27 mouse cellular contexts compared by ENCODE assay signal in the genomic region with DNA sequence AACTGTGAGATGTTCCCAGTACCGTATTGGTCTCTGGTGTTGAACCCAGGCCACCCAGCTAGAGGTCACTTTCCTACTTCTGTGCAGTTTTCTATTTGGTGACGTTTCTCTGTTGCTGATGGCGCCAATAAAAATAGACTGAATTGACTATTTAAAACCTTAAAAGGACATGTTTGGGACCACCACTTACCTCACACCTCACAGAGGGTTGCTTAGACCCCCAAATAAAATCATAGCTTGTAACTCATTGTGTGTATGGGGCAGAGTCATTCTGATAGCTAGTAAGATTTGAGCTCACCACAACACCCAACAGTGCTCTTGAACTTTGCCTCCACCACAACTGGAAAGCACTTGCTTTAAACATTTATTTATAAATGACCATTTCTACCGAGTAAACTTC. TPM values are rescaled to one million over a fixed set of nuclear protein-coding genes. Genes with fewer than 3 reads are reported as not detected.
DNase-seq lines count a peak whose midpoint lies in the region; ATAC-seq lines count a peak whose summit lies in the region.
"Had no signal": no experiment of that assay in that cellular context is flagged by ENCODE, and none has a peak within 500 bp of the region (broad histone marks: within the 10 kb centered on the region; RNA-seq: fewer than 3 reads in every experiment).

No protein-coding gene starts in this region.

- H3K27ac ChIP-seq in heart, embryonic 11.5 days (ENCODE audit: low read depth, low read length) = no peak overlapping the region
- H3K27ac ChIP-seq in heart, embryonic 15.5 days = peak overlapping the region; percentile 68
- H3K27ac ChIP-seq in midbrain, embryonic 11.5 days (ENCODE audit: low read depth, low read length) = no peak overlapping the region
- H3K27ac ChIP-seq in midbrain, embryonic 13.5 days = no peak overlapping the region
- H3K27ac ChIP-seq: embryonic facial prominence, embryonic 12.5 days; forebrain, embryonic 10.5 days; forebrain, embryonic 15.5 days; kidney, postnatal 0 days; limb, embryonic 10.5 days; limb, embryonic 15.5 days; liver, embryonic 13.5 days; midbrain, embryonic 10.5 days; neural tube, embryonic 13.5 days had no signal

- no peaks in the 10 kb centered on the region for H3K27me3 ChIP-seq in heart, embryonic 11.5 days (ENCODE audit: control insufficient read depth, insufficient read depth, low read length)
- H3K27me3 ChIP-seq in heart, embryonic 15.5 days = no peaks in the 10 kb centered on the region
- H3K27me3 ChIP-seq in midbrain, embryonic 11.5 days (ENCODE audit: control insufficient read depth, insufficient read depth, low read length) = no peaks in the 10 kb centered on the region
- H3K27me3 ChIP-seq in midbrain, embryonic 13.5 days = no peaks in the 10 kb centered on the region
- H3K27me3 ChIP-seq: embryonic facial prominence, embryonic 12.5 days; forebrain, embryonic 15.5 days; limb, embryonic 15.5 days; liver, embryonic 13.5 days; neural tube, embryonic 13.5 days had no signal

- no peaks in the 10 kb centered on the region for H3K9me3 ChIP-seq in heart, embryonic 11.5 days (replicated peaks; ENCODE audit: control insufficient read depth, low read length)
- no peaks in the 10 kb centered on the region for H3K9me3 ChIP-seq in heart, embryonic 15.5 days (replicated peaks)
- no peaks in the 10 kb centered on the region for H3K9me3 ChIP-seq in midbrain, embryonic 11.5 days (ENCODE audit: control insufficient read depth, low read length)
- no peaks in the 10 kb centered on the region for H3K9me3 ChIP-seq in midbrain, embryonic 13.5 days
- H3K9me3 ChIP-seq: forebrain, embryonic 10.5 days; forebrain, embryonic 15.5 days; G1E; limb, embryonic 10.5 days; limb, embryonic 15.5 days; liver, embryonic 13.5 days; midbrain, embryonic 10.5 days; neural tube, embryonic 13.5 days had no signal

- H3K4me3 ChIP-seq in heart, embryonic 11.5 days (ENCODE audit: low read depth, low read length) = no peak overlapping the region
- no peak overlapping the region for H3K4me3 ChIP-seq in heart, embryonic 15.5 days
- H3K4me3 ChIP-seq in midbrain, embryonic 11.5 days (ENCODE audit: low read depth, low read length) = no peak overlapping the region
- H3K4me3 ChIP-seq in midbrain, embryonic 13.5 days (replicated peaks) = no peak overlapping the region
- H3K4me3 ChIP-seq: embryonic facial prominence, embryonic 12.5 days; forebrain, embryonic 10.5 days; forebrain, embryonic 15.5 days; limb, embryonic 10.5 days; limb, embryonic 15.5 days; liver, embryonic 13.5 days; midbrain, embryonic 10.5 days; neural tube, embryonic 13.5 days had no signal

- no peak overlapping the region for H3K4me2 ChIP-seq in heart, embryonic 11.5 days
- H3K4me2 ChIP-seq in heart, embryonic 15.5 days = peak overlapping the region; percentile 2; the same call in 1 of the 2 replicates
- H3K4me2 ChIP-seq in midbrain, embryonic 11.5 days = no peak overlapping the region
- H3K4me2 ChIP-seq in midbrain, embryonic 13.5 days (replicated peaks) = no peak overlapping the region
- H3K4me2 ChIP-seq: embryonic facial prominence, embryonic 12.5 days; forebrain, embryonic 15.5 days; limb, embryonic 15.5 days; liver, embryonic 13.5 days; neural tube, embryonic 13.5 days had no signal

- H3K9ac ChIP-seq in heart, embryonic 11.5 days (ENCODE audit: low read depth, low read length) = no peak overlapping the region
- H3K9ac ChIP-seq in heart, embryonic 15.5 days = no peak overlapping the region
- H3K9ac ChIP-seq in midbrain, embryonic 11.5 days (ENCODE audit: low read length) = no peak overlapping the region
- no peak overlapping the region for H3K9ac ChIP-seq in midbrain, embryonic 13.5 days (replicated peaks)
- H3K9ac ChIP-seq: embryonic facial prominence, embryonic 12.5 days; forebrain, embryonic 15.5 days; limb, embryonic 15.5 days; liver, embryonic 13.5 days; neural tube, embryonic 13.5 days had no signal

- H3K4me1 ChIP-seq in heart, embryonic 11.5 days (ENCODE audit: control insufficient read depth, insufficient read depth, low read length) = no peaks in the 10 kb centered on the region
- H3K4me1 ChIP-seq in heart, embryonic 15.5 days (replicated peaks) = peaks cover 22% of the 10 kb centered on the region
- H3K4me1 ChIP-seq in midbrain, embryonic 11.5 days (ENCODE audit: control insufficient read depth, insufficient read depth, low read length) = no peaks in the 10 kb centered on the region
- peaks cover 4% of the 10 kb centered on the region; the same call in 1 of the 2 replicates for H3K4me1 ChIP-seq in midbrain, embryonic 13.5 days (replicated peaks)
- H3K4me1 ChIP-seq: embryonic facial prominence, embryonic 12.5 days; forebrain, embryonic 10.5 days; limb, embryonic 10.5 days; liver, embryonic 13.5 days; midbrain, embryonic 10.5 days; neural tube, embryonic 13.5 days had no signal

- H3K36me3 ChIP-seq in heart, embryonic 11.5 days (ENCODE audit: control insufficient read depth, insufficient read depth, low read length) = no peaks in the 10 kb centered on the region
- no peaks in the 10 kb centered on the region for H3K36me3 ChIP-seq in heart, embryonic 15.5 days
- H3K36me3 ChIP-seq in midbrain, embryonic 11.5 days (ENCODE audit: control insufficient read depth, insufficient read depth, low read length) = no peaks in the 10 kb centered on the region
- no peaks in the 10 kb centered on the region for H3K36me3 ChIP-seq in midbrain, embryonic 13.5 days
- H3K36me3 ChIP-seq: embryonic facial prominence, embryonic 12.5 days; forebrain, embryonic 10.5 days; forebrain, embryonic 15.5 days; G1E; limb, embryonic 10.5 days; limb, embryonic 15.5 days; liver, embryonic 13.5 days; midbrain, embryonic 10.5 days; neural tube, embryonic 13.5 days had no signal

- WGBS in heart, embryonic 11.5 days (ENCODE audit: insufficient replicate concordance) = 69% methylated on average over 4 of the region's 4 CpGs
- 71% methylated on average over 4 of the region's 4 CpGs for WGBS in heart, embryonic 15.5 days
- 85% methylated on average over 4 of the region's 4 CpGs for WGBS in midbrain, embryonic 11.5 days
- 82% methylated on average over 4 of the region's 4 CpGs for WGBS in midbrain, embryonic 13.5 days

- no peak for ATAC-seq in heart, embryonic 11.5 days (replicated peaks; ENCODE audit: insufficient number of reproducible peaks, low FRiP score, low TSS enrichment)
- no peak for ATAC-seq in heart, embryonic 15.5 days (replicated peaks; ENCODE audit: insufficient number of reproducible peaks, insufficient read depth, low FRiP score, low read depth)
- ATAC-seq in midbrain, embryonic 11.5 days (ENCODE audit: low FRiP score) = no peak
- ATAC-seq in midbrain, embryonic 13.5 days = no peak
- ATAC-seq: forebrain, embryonic 15.5 days; hindbrain, embryonic 16.5 days had no signal

- peak; percentile 86 for DNase-seq in heart, adult 11 months
- no peak for DNase-seq in heart, postnatal 4 days
- peak; percentile 7 for DNase-seq in kidney, adult 9 months
- no peak for DNase-seq in kidney, postnatal 14 days
- DNase-seq in midbrain, embryonic 11.5 days (ENCODE audit: low spot score, missing footprints) = peak; percentile 53
- DNase-seq: cerebellum, adult 11 months; cerebellum, adult 9-11 months; embryo, embryonic 11 days; layer of hippocampus, adult 9-11 months; liver, embryonic 13.5 days; thymus, adult 2 months; thymus, postnatal 36 days had no signal

RNA-seq across cellular contexts. Expression of a gene that starts 43.0 kb away (rescaled TPM):
- 0.33 and 0.69 TPM in 2 replicates for polyA plus RNA-seq in heart, embryonic 11.5 days (2014; fragmentation: Nextera tagmentation; extraction: Ambion mirVana)
- polyA plus RNA-seq in heart, embryonic 15.5 days (2015; fragmentation: Nextera tagmentation; extraction: Ambion mirVana) = 4.4 and 6.5 TPM in 2 replicates
- 1 to 10 TPM; 4.3 to 4.9 TPM for total RNA-seq in heart, postnatal 4 days (2021)
- 0.84 and 1.0 TPM in 2 replicates for polyA plus RNA-seq in midbrain, embryonic 11.5 days (2014; fragmentation: Nextera tagmentation; extraction: Ambion mirVana)
- polyA plus RNA-seq in midbrain, embryonic 13.5 days (2015; fragmentation: Nextera tagmentation; extraction: Ambion mirVana) = 1.4 and 1.8 TPM in 2 replicates
- total RNA-seq: hematopoietic stem cell, adult 5-6 weeks; megakaryocyte progenitor cell, adult 5-6 weeks had no signal
- polyA plus RNA-seq: G1E had no signal

Comparison
In these comparisons a context has a peak if more than half of its experiments do, and no peak if none do; other contexts are left out.
1. DNase-seq: peak in heart, adult 11 months (single experiment), kidney, adult 9 months (single experiment) and midbrain, embryonic 11.5 days (single experiment); none in heart, postnatal 4 days (single experiment) and kidney, postnatal 14 days (single experiment).